Mouse (Mus musculus) urinary bladder, postnatal 25 days (tissue): ENCODE results near the gene Tmem213.
A peak's percentile ranks its signal among the peaks of the same experiment; 100 is the strongest.

Experiments used
- DNase-seq: peaks from one replicate; pipeline ENCODE4 v3.0.0; 2022; ENCODE audit warnings: low spot score

The Tmem213 gene

DNA sequence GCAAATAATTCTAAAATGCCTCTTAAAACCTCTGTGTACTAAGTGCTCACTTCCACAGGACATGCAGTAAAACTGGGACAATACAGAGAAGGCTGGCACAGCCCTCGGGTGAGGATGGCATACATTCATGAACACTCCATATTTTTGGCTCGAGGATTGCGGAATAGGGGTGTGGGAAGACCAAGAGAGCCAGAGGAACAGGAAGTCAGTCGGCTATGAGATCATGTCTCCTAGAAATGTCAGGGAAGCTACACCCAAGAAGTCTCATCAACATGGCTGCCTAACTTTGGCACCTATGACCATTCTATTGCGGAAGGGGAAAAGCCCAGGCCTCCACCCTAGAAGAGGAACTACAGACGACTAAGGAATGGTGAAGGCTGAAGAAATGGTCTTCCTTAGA, 9.3 kb downstream of the Tmem213 start:
- DNase-seq, result no peak

DNA sequence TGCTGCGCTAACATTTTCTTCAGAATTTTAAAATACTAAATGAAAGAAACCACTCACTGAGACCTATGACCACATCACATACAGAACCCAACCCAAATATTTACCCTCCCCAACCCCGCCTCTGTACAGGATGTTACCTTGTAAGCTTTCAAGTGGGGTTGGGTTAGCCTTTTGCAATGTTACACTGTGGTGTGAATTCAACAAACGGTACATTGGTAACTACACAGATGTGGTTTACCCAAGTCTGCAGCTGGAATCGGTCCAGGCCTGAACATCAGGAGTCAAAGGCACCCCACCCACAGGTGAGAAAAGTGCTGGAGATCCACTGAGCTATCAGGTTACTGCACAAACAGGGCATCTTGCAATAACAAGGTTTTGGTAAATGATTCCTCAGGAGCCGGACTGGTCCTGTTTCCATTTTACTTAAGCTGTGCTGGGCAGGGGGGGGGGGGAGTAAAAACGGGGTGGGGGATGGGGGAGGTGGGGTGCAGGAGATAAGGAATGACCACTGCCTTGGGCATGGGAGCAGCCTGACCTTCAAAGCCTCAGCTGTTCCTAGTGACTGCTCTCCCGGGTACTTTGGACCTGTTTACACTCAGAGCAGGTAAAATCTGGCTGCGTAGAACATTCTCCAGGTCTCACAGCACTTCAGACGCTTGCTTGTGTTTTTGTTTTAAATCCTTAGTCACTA, 11.8 kb downstream of the Tmem213 start:
- no peak for DNase-seq

DNA sequence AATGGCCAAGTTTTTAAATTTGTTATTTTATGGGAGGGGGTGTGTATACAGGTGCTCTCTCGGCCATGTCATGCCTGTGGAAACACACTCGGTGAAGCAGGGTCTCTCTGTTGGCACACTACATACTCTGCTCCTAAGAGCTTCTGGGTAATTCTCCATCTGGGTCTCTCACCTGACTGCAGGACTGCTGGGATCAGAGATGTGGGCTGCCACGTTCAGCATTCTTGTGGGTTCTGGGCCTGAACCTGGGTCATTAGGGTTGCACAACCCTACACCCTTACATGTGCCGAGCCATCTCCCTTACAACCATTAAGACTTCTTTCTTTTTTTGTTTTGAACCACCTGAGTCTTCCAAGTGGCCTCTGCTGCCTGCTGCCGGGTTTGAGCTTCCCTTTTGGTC, 12.8 kb downstream of the Tmem213 start:
- no peak for DNase-seq

DNA sequence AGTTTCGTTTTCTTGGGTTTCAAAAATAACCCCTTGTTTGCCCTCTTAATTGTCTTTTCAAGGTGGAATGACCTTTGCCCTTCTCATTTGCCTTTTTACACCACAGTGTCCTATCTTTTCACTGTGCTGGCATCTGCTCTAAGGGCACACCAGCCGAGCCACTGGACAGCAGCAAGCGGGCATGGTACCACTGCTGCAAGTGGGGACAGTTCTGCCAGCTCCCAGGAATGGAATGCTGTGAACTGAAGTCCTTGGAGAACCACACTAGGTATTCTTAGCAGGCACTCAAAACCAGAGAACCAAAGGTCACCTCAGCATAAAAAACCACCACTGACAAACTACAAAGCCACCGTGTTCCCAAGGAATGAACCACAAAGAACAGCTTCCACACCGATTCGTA, 13.7 kb downstream of the Tmem213 start:
- DNase-seq, result no peak

DNA sequence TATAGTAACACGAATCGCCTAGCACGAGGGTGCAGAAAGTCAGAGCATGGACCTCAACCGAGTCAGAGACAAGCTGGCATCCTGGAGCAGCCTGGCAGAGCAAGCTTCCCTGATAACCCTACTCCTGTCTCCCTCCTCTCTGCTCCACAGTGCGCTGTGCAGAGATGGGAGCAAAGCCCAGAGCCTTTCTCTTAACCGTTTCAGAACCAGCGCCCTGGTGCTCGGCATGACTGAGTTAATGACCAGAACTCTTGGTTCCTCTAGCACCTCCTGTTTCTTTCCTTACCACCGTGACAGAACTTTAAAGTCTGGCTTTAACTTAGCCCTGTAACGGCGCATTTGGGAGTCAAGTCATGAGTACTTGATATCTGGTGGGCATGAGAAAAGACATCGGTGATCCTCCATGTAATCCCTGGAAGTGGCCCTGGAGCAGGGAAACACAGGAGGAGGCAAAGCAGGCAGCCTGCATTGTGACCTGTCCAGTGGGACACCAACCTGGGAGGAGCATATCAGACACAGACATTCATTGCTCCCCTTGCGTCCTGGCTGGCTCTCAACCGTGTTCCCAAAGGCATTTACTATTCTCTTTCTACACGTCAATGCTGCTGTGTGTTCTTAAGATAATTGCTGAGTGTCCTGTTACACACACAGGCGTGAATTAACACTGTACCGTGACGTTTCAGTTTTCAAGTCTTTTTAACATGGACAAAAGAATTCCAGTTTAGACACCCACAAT, 14.6 kb downstream of the Tmem213 start:
- DNase-seq, result no peak

DNA sequence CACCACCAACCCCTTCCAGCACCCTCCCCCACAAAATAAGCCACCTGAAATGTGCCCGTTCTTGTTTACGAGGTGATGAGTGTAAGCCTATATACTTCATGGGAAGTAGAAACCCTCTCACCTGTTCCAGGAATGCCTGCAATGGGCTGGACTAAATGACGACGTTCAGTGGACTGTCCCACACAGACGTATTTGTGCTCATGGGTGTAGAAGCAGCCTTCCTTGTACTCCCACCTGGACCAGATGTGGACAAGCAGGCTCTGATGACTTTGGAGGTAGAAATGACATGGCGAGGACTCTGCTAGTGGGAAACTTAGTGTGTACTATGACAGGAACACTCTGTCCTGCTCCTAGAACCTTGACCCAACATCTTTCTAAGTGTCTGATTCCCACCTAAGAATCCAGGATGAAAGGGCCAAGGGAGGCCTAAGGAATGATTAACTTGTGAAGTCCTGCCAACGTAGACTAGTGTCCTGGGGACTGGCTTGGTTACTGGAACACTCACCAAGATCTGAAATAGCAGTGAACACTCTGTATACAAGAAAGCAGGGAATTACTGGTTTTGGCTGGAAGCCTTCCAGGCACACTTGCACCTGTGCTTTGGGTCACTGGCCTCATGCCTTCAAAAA, 15.3 kb downstream of the Tmem213 start, which contains the start of gene Atp6v0a4:
Gene Atp6v0a4 (minus strand): TSS at position 380 of the 629 bp plus-strand sequence.
- DNase-seq, result no peak

DNA sequence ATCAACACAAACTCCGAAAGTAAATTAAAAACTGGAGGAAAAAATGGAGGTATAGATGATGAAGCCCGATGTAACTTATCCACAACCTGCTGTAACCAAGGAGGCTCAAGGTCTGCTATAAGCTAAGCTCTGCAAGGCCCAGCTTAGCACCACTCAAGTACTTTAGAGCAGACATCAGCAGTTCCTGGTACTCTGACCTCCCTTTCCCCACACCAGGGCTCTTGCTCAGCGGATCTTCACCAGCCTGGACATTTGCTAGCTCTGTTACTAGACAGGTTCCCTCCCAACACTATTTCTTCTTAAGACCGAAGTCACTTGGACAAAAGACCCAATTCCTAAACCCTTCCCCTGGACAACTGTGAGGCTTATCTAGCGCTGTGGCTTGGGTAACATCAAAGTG, 15.8 kb downstream of the Tmem213 start:
- DNase-seq, result no peak

DNA sequence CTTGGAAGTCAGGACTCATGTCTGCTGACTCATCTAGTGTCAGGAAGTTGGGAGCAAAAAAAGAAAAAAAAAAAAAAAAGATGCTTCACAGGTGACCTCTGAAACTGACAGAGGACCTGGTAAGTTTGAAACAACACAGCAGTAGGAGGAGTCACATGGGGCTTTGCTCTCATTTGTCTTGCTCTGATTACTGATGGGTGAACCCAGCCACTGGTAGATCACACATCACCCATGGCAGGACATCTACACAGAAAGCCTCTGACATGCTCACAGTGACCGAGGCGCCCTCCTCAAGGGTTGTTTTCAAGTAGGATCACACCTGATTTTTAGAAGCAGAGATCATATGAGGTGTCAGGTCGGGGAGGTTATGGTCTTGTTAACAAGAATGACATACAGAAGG, 16.4 kb downstream of the Tmem213 start:
- DNase-seq, result no peak

DNA sequence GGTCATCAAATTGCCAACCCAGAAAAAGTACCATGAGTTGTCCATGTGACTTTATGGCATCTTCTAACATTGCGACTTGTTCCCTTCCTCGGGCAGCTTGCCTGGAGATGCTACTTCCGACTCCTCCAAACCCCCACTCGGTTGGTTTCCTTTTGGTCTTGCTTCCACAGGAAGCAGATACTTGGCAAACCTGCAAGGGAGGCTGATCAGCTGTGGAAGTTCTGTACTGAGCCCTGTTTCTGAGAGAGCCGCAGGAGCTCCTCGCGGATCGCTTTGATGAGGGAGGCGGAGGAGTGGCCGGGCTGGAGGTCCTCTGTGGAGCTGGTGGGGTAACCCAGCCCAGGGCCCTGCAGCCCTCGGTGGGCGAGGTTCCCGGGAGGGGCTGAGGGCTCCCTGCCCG, 19.1 kb downstream of the Tmem213 start:
- DNase-seq, result no peak

DNA sequence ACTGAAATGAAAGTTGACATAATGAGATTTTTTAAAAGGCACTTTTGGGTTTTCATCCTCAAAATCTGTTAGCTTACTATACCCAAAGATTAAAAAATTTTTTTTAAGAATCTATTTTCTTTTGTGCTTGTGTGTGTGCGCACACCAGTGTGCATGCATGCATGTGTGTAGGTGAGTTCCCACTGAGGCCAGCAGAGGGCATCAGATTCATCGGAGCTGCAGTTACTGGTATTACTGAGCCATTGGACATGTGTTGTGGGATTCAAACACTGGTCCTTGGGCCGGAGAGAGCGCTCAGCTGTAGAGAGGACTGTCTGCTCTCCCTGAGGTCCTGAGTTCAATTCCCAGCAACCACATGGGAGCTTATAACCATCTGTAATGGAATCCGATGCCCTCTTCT, 20.8 kb downstream of the Tmem213 start:
- DNase-seq, result no peak

DNA sequence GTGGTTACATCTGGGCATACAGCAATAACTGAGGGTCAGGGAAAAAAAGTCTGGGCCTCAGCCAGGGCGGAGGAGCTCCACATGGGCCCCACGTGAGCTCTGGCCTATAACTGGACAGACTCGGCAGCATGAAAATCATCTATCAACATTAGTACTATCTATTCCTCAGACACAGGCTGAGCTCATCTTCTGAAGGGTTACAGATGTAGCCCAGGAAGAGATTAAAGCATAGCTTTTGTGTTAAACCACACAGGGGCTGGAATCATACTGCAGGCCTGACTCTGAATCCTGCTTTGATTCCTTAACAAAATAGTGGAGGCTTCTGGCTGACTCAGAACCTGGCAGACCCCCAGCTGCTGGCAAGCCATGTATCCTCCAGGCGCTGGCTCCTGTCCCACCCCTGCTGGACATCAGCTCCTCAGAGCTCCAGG, 22.8 kb downstream of the Tmem213 start:
- DNase-seq, result peak; percentile 69

DNA sequence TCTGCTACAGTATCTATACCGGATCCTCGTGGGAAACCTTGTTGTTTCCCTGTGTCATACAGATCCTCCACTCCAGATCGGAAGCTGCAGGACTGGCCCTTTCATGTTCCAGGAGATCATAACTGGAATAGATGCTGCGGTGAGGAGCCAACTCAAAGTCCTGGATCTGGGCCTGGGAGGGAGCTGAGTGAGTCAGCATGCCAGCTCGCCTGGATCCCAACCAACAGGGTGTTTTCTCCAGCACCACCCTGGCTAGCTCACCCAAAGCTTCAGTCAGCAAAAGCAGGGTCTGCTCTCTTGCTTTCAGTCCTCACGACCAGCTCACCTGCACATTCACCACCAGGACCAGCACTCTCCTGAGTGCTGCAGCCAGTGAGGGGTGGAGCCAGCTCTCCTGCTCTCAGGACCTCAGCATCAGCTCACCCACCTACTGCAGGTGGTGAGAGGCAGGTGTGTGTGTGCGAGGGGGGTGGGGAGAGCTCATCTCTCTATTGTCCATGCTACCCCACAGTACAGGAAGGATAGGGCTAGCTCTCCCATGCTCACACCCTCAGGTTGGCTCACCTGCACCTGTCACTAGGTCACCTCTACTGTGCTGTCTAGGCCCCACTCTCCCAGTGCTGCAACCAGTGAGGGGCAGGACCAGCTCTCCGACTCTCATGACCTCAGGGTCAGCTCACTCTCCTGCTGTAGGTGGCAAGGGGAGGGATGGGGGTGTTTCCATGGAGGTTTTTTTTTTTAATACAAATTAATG, 25.9 kb downstream of the Tmem213 start:
- DNase-seq, result no peak

DNA sequence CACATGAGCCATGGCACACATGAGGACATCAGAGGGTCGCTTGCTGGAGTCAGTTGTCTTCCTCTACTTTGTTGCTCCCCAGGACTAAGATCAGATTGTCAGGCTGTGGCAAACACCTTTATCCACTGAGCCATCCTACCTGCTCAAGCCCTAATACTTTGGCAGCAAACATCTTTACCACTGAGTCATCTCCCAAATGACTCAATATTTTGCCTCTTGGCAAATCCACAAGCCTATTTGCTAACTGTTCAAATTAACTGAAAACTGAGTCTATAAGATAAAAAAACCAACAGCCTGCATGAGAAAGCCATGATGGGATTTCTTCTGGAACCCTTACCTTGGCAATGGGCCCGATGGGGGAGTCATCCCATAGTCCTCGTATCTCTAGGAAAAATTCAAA, 30.0 kb downstream of the Tmem213 start:
- DNase-seq, result no peak

DNA sequence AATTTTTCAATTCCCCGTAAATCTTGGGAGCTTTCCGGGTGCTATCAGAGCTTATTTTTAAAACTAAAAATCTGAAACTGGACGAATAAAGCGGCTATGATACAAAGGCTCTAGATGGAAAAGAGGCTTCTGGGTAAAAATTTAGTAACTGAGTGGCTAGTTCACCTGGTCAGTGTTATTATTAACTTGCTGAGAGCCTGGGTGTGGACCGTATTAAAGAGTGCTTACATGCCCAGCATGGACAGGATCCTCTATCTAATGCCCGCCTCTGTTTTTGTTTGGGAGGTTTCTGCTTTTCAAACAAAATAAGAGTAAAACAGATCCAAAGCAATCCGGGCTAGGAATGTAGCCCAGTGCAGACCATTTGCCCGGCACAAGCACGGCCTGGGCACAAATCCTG, 31.3 kb downstream of the Tmem213 start:
- no peak for DNase-seq

DNA sequence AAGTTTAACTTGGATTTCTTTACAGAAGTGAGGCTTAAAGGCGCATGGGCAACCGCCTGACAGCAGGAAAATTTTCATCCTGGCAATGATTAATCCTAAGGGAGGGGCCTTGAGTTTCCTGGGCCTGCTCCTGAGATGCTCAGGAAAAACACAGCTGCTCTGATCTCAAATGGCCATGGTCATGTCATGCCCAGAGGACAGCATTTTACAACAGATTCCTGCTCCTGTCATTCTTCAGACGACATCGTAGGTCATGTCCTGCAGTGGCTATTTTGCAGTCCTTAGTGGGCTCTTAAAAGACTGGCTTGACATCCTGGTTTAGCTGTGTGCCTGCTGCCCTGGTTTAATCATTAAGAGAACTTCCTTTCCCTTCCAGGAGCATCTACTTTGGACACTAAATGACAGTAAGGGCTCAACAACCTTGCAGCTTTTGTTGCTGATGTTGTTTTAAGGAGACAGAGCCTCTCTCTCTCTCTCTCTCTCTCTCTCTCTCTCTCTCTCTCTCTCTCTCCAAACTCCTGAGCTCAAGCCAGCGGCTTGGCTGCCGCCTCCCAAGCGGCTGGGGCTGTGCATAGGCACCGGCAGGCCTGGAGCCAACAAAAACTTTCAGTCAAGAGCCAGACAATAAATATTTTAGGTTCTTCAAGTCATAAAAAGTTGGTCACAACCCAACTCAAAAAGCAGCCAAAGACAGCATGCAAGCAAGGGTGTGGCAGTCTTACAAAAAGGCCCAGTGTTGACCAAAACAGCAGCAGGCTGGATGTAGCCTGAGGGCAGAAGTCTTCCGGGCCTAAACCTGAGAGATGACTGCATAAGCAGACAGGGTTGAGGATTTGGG, 35.3 kb downstream of the Tmem213 start:
- peak; percentile 53 for DNase-seq

DNA sequence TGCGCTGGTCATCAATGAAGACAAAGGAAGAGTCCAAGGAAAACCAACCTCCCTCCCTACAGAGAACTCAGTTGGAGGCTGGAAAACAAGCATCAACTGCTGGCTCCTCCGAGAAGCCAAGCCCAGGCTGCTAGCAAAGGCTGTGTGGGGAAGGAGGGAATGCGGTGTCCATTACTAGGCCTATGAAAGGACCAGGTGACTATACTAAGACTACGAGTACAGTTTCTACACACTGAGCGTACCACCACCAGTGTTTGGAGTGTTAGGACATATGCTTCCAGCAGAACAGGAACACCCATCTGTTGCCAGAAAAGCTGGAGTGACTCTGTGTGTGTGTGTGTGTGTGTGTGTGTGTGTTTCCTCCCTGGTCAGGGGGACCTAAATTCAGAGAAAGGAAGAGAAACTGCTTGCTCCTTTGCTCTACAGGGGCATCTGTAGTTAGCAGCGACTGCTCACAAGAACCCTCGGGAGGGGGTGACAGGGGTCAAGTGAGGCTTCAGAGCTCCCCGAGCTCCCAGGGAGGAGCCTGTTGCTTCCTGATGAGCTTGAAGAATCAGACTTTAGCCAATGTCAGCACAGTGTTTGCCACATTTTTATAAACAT, 36.5 kb downstream of the Tmem213 start:
- no peak for DNase-seq

DNA sequence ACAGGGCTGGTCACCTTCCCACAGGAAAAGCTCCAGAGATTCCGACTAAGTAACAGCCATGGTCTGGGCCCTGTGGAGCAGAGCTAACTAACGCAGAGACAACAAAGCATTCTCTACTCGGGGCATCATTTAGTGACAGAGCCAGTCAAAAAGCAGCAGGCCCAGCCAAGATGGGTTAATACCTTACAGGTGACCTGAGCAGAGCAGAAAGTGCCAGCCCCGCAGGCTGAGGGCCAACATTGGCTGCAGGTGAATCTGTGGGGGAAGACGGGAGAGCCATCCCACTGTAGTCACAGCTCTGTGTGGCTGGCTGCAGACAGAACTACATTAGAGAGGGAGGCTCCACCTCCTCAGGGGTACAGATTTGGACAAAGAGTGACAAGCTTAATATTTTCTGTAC, 38.2 kb downstream of the Tmem213 start:
- no peak for DNase-seq

DNA sequence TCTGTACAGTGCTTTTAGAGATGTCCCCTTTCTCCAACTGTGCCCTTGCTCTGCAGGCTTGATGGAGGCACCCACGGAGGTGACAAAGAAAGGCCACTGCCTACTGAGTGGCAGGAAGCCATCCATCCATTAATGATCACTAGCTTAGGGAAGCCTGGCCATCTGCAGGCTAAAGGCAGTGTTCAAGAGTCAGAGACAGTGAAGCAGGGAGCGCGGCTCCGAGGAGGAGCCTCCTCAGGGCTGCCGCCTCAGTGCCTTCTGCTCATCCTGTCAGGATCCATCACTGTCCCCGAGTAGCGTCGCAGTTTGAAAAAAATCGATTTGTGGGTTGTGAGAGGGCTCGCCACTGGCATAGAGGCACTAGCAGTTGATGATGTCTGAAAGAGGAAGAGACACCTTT, 39.6 kb downstream of the Tmem213 start:
- DNase-seq, result no peak

DNA sequence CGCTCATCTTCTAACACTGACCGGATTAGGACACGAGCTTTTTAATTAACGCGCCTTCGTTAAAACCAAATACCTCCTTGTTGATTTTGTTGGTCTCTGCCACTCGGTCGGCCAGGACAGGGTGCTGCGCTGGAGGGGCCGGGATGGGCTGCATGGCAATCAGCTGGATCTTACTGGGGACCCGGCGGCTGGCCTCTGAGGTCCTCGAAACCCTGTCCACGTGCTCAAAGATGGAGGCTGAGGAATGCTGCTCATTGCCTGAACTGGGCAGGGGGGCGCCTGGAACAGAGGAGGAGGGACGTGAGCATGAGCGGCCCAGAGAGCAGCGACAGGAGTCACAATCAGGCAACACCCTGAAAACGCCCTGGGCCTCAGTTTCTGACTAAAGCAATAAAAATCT, 40.4 kb downstream of the Tmem213 start:
- DNase-seq, result no peak

DNA sequence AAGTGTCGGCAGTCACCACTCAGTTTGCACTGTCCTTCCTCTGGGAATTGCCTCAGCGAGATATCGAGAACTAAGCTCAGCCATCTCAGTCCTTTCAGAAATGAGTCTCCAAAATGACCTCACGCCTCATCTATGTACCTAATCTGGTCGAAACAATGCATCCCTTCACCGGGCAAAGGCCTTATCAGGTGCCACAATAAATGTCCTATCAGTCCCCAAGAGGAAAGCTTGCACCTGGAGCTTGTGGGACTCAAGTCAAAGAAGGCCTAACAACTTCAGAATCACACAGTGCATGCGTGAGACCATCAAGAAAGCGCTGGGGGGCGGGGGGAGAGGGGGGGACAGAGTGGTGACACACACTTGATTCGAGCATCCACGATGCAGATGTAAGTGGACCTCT, 43.2 kb downstream of the Tmem213 start:
- no peak for DNase-seq

DNA sequence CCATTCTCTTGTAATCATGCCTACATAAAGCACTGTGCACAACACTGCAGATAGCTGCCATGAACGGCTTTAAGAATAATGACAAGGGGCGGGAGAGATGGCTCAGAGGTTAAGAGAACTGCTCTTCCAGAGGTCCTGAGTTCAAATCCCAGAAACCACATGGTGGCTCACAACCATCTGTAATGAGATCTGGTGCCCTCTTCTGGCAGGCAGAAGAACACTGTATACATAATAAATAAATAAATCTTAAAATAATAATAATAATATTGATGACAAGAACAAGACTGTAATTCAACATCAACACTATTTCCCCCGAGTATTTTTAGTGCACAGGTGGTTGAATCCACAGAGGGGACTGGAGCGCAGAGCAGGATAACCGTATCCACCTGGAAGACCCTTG, 47.1 kb downstream of the Tmem213 start:
- DNase-seq, result no peak
